Mouse (Mus musculus): Measurements from ENCODE around the gene Smug1.

- TF ChIP-seq CTCF (IDR thresholded peaks at IDR 0.05; ENCODE audit: control insufficient read depth, insufficient read depth, insufficient read length) (no peak), MAX (IDR thresholded peaks at IDR 0.05) (no peak), MYOD1 (IDR thresholded peaks at IDR 0.05; ENCODE audit: control insufficient read depth, insufficient read length, low read depth) (no peak), USF1 (IDR thresholded peaks at IDR 0.05; ENCODE audit: low read depth) (no peak)
Observed at GRCm38 (mm10) chr15:103152371-103152770, 14.5 kb downstream of the Smug1 start.

Measured in C2C12 (cell line).